Mouse (Mus musculus) megakaryocyte, embryonic 14.5 days (primary cell): ENCODE data around the gene Cat.

ENCODE experiments used
- FLI1 ChIP-seq: IDR thresholded peaks from 2 replicates; pipeline ENCODE4 v1.6.1; 2012; ENCODE audit warnings: low read length, inconsistent platforms, mixed read lengths
- GATA1 ChIP-seq: IDR thresholded peaks from 3 replicates; pipeline ENCODE4 v1.6.1; 2012; ENCODE audit warnings: mixed read lengths, low read length, inconsistent platforms, borderline replicate concordance

GRCm38 (mm10) chr2:103495633-103496418 is 10.9 kb upstream of the Cat start:
- TF ChIP-seq GATA1 = no peak
- no peak for TF ChIP-seq FLI1
